Mouse (Mus musculus) MEL (cell line): ENCODE measurements around the gene Ly6g5c.

ENCODE experiments used
- CTCF ChIP-seq, 3 experiments: IDR thresholded peaks in 2 of 3; conservative IDR thresholded peaks in 1 of 3; 2 replicates each; pipeline ENCODE4 v1.5.1; 2011 to 2012; ENCODE audit warnings: low read length in 3 of 3, low read depth in 2 of 3, mild to moderate bottlenecking in 2 of 3, improper control_type of control experiment in 1 of 3, inconsistent platforms in 1 of 3, mixed read lengths in 1 of 3, moderate library complexity in 1 of 3; ENCODE audit not compliant: control insufficient read depth in 1 of 3, insufficient read depth in 1 of 3, poor library complexity in 1 of 3, severe bottlenecking in 1 of 3
- EP300 ChIP-seq, 2 experiments: IDR thresholded peaks; 2 replicates each; pipeline ENCODE4 v1.6.1; 2011; ENCODE audit warnings: improper control_type of control experiment in 2 of 2, low read length in 2 of 2, low read depth in 1 of 2, mild to moderate bottlenecking in 1 of 2
- HCFC1 ChIP-seq: IDR thresholded peaks from 2 replicates; pipeline ENCODE4 v1.6.1; 2012; ENCODE audit warnings: low read depth, mild to moderate bottlenecking, inconsistent platforms, low read length, improper control_type of control experiment, moderate library complexity
- MAZ ChIP-seq: IDR thresholded peaks from 2 replicates; pipeline ENCODE4 v1.6.1; 2012; ENCODE audit warnings: low read depth, mild to moderate bottlenecking, inconsistent platforms, low read length, improper control_type of control experiment
- MXI1 ChIP-seq: IDR thresholded peaks from 2 replicates; pipeline ENCODE4 v1.6.1; 2011; ENCODE audit warnings: mild to moderate bottlenecking, low read depth, low read length, improper control_type of control experiment
- MYC ChIP-seq: IDR thresholded peaks from 2 replicates; pipeline ENCODE4 v1.6.1; 2011; ENCODE audit warnings: low read depth, mild to moderate bottlenecking, low read length, improper control_type of control experiment, moderate library complexity
- NRF1 ChIP-seq: IDR thresholded peaks from 2 replicates; pipeline ENCODE4 v1.6.1; 2014; ENCODE audit warnings: low read depth, mild to moderate bottlenecking, inconsistent platforms, low read length, improper control_type of control experiment, moderate library complexity; ENCODE audit not compliant: poor library complexity, insufficient read depth, severe bottlenecking
- UBTF ChIP-seq: IDR thresholded peaks from 2 replicates; pipeline ENCODE4 v1.6.1; 2012; ENCODE audit warnings: low read depth, mild to moderate bottlenecking, inconsistent platforms, low read length, improper control_type of control experiment, moderate library complexity, borderline replicate concordance; ENCODE audit not compliant: insufficient read depth
- USF1 ChIP-seq: IDR thresholded peaks from 2 replicates; pipeline ENCODE4 v1.6.1; 2014; ENCODE audit warnings: low read depth, mild to moderate bottlenecking, inconsistent platforms, low read length, improper control_type of control experiment, moderate library complexity
- ZKSCAN1 ChIP-seq: IDR thresholded peaks from 2 replicates; pipeline ENCODE4 v1.6.1; 2012; ENCODE audit warnings: low read depth, mild to moderate bottlenecking, inconsistent platforms, low read length, improper control_type of control experiment, moderate library complexity

GRCm38 (mm10) chr17:35077285-35077684 lies 30.8 kb upstream of the Ly6g5c start:
- TF ChIP-seq EP300 (IDR thresholded peaks at IDR 0.05; ENCODE audit: low read depth in 1 of 2, low read length in 2 of 2) = no peak
- no peak for TF ChIP-seq CTCF (IDR thresholded peaks at IDR 0.05 in 2 of 3, conservative IDR thresholded peaks at IDR 0.05 in 1 of 3; ENCODE audit: control insufficient read depth in 1 of 3, insufficient read depth in 1 of 3, low read depth in 2 of 3, low read length in 3 of 3, poor library complexity in 1 of 3, severe bottlenecking in 1 of 3)
- no peak for TF ChIP-seq NRF1
- TF ChIP-seq ZKSCAN1 = no peak
- no peak for TF ChIP-seq HCFC1
- TF ChIP-seq MXI1 = no peak
- no peak for TF ChIP-seq USF1
- TF ChIP-seq MAZ = no peak
- TF ChIP-seq MYC = no peak
- TF ChIP-seq UBTF = no peak
